Mouse (Mus musculus) midbrain, embryonic 10.5 days (tissue): ENCODE measurements around the gene Ltbp3. TPM values are rescaled to one million over a fixed set of nuclear protein-coding genes. Genes with fewer than 3 reads are reported as not detected.

ENCODE experiments used
- DNase-seq: peaks from one replicate; pipeline ENCODE4 v3.0.0-alpha.2; 2017; ENCODE audit warnings: low spot score
- H3K27ac ChIP-seq: fragments of 300-500 bp; sonication (generic); replicated peaks from 2 replicates; pipeline ENCODE4 v1.5.1; 2016; ENCODE audit warnings: mild to moderate bottlenecking
- H3K27me3 ChIP-seq: fragments of 300-500 bp; sonication (generic); 2 replicates; pipeline ENCODE4 v1.6.1; 2016; ENCODE audit warnings: low read depth, mild to moderate bottlenecking; ENCODE audit not compliant: poor library complexity, severe bottlenecking
- H3K36me3 ChIP-seq: fragments of 300-500 bp; sonication (generic); 2 replicates; pipeline ENCODE4 v1.6.1; 2016; ENCODE audit warnings: mild to moderate bottlenecking, moderate library complexity
- H3K4me1 ChIP-seq: fragments of 300-500 bp; sonication (generic); 2 replicates; pipeline ENCODE4 v1.6.1; 2016
- H3K4me3 ChIP-seq: fragments of 300-500 bp; sonication (generic); 2 replicates; pipeline ENCODE4 v1.5.1; 2016; ENCODE audit warnings: mild to moderate bottlenecking, moderate library complexity
- H3K9me3 ChIP-seq: fragments of 300-500 bp; sonication (generic); replicated peaks from 2 replicates; pipeline ENCODE4 v1.6.1; 2016; ENCODE audit warnings: mild to moderate bottlenecking
- WGBS: fragments of 180-500 bp; shearing (Covaris S2); methylation state at CpG from one replicate; pipeline ENCODE4 v1.1.7; 2016; 5-methylcytosine and 5-hydroxymethylcytosine counted together
- polyA plus RNA-seq: library from polyadenylated mRNA; unstranded; fragments of >200 nt; fragmentation: Nextera tagmentation; extraction: Ambion mirVana; gene quantifications from 2 replicates; pipeline ENCODE4 v1.2.1, GENCODE M21; 2016

The Ltbp3 gene
- polyA plus RNA-seq, 1 experiment from 2014 or later: 2.9 TPM

DNA sequence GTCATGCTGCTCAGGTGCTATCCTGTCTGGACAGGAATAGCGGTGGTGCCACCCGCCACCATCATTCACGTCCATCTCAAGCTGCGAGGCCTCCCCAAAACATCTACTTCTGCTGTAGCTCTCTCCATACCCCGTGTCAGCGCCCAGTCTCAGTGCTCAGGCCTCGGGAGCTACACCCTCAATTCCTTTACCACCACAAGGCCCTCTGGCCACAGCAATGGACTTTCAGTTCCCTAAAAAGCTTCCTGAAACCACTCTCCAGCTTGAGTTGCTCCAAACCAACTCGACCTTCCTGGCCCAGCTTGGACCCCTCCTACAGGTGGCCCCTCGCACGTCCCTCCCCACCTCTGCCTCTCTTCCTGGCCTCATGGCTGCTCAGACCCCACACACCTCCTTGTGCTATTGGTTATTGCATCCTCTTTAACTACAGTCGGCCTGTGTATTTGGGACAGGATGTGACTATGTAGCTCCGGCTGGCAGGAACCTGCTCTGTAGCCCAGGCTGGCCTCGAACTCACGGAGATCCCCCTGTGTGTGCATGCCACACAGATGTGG is 28.7 kb upstream of the Ltbp3 start:
- no peak for DNase-seq
- peaks cover 13% of the 10 kb centered on the region for H3K27me3 ChIP-seq
- peaks cover 83% of the 10 kb centered on the region for H3K36me3 ChIP-seq
- no peaks in the 10 kb centered on the region for H3K9me3 ChIP-seq
- WGBS: 92% methylated on average over 14 of the region's 14 CpGs
- peaks cover 30% of the 10 kb centered on the region for H3K4me1 ChIP-seq
- H3K27ac ChIP-seq: no peak overlapping the region
- no peak overlapping the region for H3K4me3 ChIP-seq

DNA sequence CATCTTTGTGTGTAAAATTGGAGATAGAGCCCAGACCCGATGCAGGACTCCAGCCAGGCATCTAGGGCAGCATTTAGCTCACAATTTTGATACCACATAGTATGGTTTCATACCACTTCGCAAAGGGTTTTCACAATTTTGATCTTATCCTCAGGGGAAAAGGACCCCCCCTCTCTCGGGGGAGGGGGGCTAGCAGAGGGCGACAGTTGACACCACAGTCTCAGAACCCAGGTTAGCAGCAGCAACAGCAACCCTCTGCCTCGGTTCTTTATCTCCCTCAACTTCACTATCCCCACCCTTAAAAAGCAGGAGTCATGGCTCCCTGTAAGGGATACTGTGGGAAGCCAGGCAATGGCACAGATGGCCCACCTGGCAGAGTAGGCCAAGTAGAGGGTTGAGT is 27.4 kb upstream of the Ltbp3 start:
- H3K27ac ChIP-seq: no peak overlapping the region
- peaks cover 23% of the 10 kb centered on the region for H3K27me3 ChIP-seq
- no peak overlapping the region for H3K4me3 ChIP-seq
- no peaks in the 10 kb centered on the region for H3K9me3 ChIP-seq
- peaks cover 37% of the 10 kb centered on the region for H3K4me1 ChIP-seq
- H3K36me3 ChIP-seq: peaks cover 84% of the 10 kb centered on the region
- no peak for DNase-seq
- WGBS: 83% methylated on average over 5 of the region's 5 CpGs

DNA sequence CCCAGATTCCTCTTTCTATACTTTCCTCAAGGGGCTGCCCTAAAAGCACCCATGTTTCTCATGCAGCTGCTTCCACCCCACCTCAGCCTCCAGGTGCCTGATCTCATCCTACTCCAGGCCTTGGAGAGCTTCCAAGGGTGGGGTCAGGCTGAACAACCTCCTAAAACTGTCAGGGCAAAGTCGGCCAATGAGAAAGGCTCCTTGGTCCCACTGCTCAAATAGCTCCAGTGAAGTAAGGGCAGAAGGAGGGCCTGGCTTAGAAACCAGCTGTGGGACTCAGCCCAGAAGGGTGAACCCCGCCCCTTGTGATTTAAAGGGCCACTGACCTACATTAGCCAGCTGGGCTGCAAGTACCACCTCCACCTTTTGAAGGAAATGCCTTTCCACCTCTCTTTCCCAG is 27.0 kb upstream of the Ltbp3 start:
- H3K27me3 ChIP-seq: peaks cover 23% of the 10 kb centered on the region
- peaks cover 37% of the 10 kb centered on the region for H3K4me1 ChIP-seq
- peaks cover 84% of the 10 kb centered on the region for H3K36me3 ChIP-seq
- DNase-seq: no peak
- no peak overlapping the region; the same call in 1 of the 2 replicates for H3K4me3 ChIP-seq
- H3K9me3 ChIP-seq: no peaks in the 10 kb centered on the region
- no peak overlapping the region; the same call in 1 of the 2 replicates for H3K27ac ChIP-seq
- 25% methylated on average over 2 of the region's 2 CpGs for WGBS

DNA sequence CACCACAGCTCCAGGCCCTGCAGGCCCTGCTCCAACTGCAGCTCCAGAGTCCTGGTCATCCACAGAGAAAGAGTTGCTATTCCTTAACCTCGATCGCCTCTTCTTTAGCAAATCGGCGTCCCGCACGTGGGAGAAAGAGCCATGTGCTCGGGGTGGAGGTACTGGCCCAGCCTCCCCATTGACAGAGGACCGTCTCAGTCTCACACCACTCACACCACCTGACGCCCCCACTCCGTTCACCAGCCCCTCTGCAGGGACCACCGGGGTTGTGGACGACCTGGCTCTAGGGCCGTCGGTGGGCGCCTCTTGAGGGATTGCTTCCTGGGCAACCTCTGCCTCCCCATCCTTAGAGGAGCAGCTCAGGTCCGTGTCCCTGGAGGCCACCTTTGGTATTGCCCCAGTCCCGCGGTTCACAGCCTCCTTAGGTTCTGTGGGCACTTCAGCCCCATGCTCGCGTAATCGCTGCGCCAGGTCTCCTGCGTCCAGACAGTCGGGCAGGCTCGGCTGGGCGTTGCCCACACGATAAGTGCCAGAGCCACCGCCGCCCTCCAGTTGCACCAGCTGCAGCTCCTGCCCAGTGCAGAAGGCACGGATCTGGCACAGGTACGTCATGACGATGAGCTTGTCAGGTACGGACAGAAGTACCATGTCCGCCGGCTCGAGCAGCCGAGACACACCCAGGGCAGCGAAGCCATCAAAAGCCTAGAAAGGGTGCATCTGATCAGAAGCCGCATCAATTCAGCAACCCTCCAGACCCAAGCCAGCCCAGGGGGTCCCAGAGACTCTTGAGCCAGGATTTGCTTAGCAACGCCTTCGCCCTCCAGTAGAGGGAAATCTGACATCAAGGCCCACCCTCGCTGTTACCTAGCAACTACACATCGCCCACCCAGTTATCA is 24.7 kb upstream of the Ltbp3 start:
- Histone ChIP-seq H3K4me3 (peak overlapping the region; percentile 45), H3K36me3 (peaks cover 84% of the 10 kb centered on the region), H3K27me3 (peaks cover 23% of the 10 kb centered on the region), H3K9me3 (no peaks in the 10 kb centered on the region), H3K4me1 (peaks cover 37% of the 10 kb centered on the region), H3K27ac (peak overlapping the region; percentile 58)
- peak; percentile 60 for DNase-seq
- WGBS: 14% methylated on average over 43 of the region's 43 CpGs

DNA sequence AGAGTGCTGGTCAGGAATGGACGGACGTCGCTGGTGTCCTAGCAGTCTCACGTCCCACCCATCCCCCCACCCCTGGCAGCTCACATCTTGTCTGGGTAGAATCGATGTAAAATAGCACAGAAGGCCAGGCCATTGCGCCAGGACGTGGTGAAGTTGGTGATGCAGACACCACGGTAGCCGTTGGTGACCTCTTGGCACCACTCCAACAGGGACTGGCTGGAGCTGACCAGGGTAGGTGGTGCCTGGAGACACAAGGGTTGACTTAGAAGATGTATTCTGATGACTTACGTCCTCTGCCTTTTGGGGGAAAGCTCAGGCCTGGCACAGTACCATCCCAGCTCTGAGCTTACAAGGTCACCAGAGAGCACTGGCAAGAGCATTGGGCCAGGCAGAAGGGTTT is 23.7 kb upstream of the Ltbp3 start:
- peak overlapping the region; percentile 4; the same call in 1 of the 2 replicates for H3K4me3 ChIP-seq
- H3K36me3 ChIP-seq: peaks cover 87% of the 10 kb centered on the region
- no peaks in the 10 kb centered on the region for H3K9me3 ChIP-seq
- 60% methylated on average over 10 of the region's 10 CpGs for WGBS
- peaks cover 23% of the 10 kb centered on the region for H3K27me3 ChIP-seq
- no peak for DNase-seq
- peaks cover 37% of the 10 kb centered on the region for H3K4me1 ChIP-seq
- no peak overlapping the region for H3K27ac ChIP-seq

DNA sequence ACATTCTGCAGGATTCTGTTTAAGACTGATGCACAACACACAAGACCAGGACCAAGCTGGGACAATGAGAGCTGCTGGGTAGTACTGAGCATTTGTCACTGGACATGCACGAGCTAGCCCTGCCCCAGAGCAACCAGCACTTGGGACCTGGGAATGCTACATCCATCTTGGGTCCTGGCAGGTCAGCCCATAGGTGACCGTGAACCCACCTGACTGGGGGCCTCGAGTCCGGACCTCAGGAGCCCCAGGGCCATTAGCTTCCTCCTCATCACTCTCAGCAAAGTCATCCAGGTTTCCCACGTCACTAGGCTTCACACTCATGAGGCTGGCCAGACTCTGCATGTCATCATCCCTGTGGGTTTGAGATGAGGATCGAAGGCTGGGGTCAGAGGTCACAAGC is 19.5 kb upstream of the Ltbp3 start:
- Histone ChIP-seq H3K36me3 (peaks cover 92% of the 10 kb centered on the region), H3K27ac (no peak overlapping the region), H3K27me3 (peaks cover 19% of the 10 kb centered on the region), H3K4me1 (peaks cover 32% of the 10 kb centered on the region), H3K9me3 (no peaks in the 10 kb centered on the region), H3K4me3 (no peak overlapping the region)
- WGBS: 89% methylated on average over 6 of the region's 6 CpGs
- DNase-seq: no peak

DNA sequence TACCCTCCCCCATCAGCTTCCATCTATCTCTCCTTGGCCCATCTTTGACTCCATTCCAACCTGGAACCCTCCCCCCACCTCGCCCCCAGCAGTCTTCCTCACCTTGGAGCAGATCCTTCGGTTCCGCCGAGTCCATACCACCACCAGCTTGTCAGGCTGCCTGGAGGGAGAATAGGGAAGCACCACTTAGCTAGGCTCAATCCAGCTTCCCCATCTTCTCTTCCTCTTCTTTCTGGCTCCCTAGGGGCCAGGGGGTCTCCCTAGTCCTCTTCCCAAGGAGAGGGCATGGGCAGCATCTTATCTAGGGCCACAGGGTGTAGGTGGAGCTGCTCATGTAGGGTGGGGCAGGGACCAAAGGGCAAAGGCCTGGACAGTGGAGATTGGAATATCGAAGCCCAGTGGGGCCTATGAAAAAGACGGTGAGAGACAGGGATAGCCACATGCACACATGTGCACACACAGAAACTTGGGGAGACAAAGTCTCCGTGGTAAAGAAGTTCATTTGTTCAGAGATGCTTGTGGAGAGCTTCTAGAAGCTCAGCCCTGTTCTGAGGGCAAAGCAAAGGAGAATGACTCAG is 17.8 kb upstream of the Ltbp3 start:
- Histone ChIP-seq H3K36me3 (peaks cover 88% of the 10 kb centered on the region), H3K27ac (no peak overlapping the region), H3K4me3 (0 out of 2 replicates have a peak overlapping the region, but pooled peaks have one; percentile 14), H3K27me3 (peaks cover 21% of the 10 kb centered on the region), H3K4me1 (peaks cover 35% of the 10 kb centered on the region), H3K9me3 (no peaks in the 10 kb centered on the region)
- no peak for DNase-seq
- WGBS: 90% methylated on average over 7 of the region's 7 CpGs

DNA sequence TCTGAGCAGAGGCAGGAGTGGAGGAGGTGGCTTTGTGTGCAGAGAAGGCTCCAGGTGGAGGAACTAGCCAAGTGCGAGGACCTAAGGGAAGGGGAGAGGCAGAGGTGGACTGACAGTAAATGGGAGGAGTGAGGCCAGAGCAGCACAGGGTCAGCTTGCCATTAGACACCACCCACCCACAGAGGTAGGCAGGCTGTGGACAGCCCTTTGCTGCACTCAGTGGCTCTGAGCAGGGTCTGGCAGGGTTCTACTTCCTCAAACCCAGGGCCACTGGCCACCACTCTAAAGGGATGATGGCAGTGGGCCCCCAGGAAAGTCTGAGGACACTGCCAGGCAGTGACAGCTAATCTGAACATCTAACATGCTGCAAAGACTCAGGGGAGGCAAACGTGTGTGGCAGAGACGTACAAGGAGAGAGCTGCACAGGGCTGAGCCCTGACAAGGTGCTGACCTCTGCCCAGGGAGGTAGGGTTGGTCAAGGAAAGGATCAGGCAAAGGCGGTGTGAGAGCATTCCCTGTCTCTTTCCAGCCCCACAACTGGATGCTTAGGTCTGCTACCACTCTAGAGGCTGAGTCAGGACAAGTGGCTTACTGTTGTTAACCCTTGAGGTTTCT is 16.7 kb upstream of the Ltbp3 start:
- H3K36me3 ChIP-seq: peaks cover 77% of the 10 kb centered on the region
- peaks cover 18% of the 10 kb centered on the region for H3K27me3 ChIP-seq
- DNase-seq: no peak
- H3K4me1 ChIP-seq: peaks cover 44% of the 10 kb centered on the region
- H3K9me3 ChIP-seq: no peaks in the 10 kb centered on the region
- WGBS: 74% methylated on average over 4 of the region's 4 CpGs
- H3K4me3 ChIP-seq: no peak overlapping the region
- H3K27ac ChIP-seq: no peak overlapping the region

DNA sequence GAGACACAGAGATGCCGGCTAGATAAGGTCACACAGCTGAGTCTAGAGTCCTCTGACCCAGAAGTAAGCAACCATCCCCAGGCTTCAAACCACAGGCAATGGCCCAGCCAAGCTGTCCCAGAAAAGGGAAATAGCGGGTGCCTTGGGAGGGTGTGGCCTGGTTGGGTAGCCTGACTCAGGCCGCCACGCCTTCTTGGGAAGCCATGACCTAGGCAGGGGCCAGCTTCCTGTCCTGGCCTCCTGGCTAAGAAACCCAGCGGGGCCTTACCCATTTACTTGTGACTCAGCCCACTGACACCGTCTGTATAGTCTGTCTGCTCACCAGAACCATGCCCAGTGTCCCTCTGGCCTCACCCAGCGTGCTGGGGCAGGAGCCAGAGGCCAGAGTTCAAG is 16.2 kb upstream of the Ltbp3 start:
- Histone ChIP-seq H3K27ac (peak overlapping the region; percentile 52; the same call in 1 of the 2 replicates), H3K27me3 (peaks cover 18% of the 10 kb centered on the region), H3K9me3 (no peaks in the 10 kb centered on the region), H3K4me1 (peaks cover 48% of the 10 kb centered on the region), H3K4me3 (peak overlapping the region; percentile 95), H3K36me3 (peaks cover 72% of the 10 kb centered on the region)
- no peak for DNase-seq
- WGBS: 76% methylated on average over 7 of the region's 7 CpGs

DNA sequence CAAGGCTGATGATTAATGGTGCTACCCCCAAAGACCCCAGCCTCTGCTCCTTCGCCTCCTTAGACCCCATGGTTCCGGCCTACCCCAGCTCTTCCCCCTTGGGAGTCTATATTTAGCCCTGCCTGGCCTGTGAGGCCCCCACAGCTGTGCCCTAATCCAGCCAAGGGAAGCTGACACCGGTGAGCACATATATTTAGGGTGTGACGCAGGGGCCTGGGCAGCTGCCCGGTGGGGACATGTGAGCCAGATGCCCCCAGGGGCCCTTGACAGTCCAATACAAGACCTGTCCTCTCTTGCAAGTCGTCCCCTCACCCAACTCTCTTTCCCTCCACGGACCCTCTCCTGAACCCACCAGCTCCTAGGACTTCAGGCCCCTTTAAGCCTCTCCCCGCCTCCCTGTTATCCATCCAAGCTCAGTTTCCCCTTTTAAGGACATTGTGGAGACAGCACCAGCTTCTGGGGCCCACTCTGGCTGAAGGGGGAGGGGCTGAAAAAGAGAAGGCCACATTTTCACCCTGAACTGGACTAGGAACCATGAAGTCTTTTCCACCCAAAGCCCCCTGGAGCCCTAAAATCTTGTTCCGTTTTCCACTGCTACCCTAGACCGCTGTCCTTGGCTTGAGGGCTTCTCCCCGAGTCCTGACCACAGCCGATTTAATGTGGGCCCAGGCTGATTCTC is 15.5 kb upstream of the Ltbp3 start:
- Histone ChIP-seq H3K27me3 (peaks cover 18% of the 10 kb centered on the region), H3K27ac (peak overlapping the region; percentile 52; the same call in 1 of the 2 replicates), H3K9me3 (no peaks in the 10 kb centered on the region), H3K4me3 (peak overlapping the region; percentile 95), H3K4me1 (peaks cover 54% of the 10 kb centered on the region), H3K36me3 (peaks cover 68% of the 10 kb centered on the region)
- DNase-seq: no peak
- WGBS: 84% methylated on average over 12 of the region's 12 CpGs

DNA sequence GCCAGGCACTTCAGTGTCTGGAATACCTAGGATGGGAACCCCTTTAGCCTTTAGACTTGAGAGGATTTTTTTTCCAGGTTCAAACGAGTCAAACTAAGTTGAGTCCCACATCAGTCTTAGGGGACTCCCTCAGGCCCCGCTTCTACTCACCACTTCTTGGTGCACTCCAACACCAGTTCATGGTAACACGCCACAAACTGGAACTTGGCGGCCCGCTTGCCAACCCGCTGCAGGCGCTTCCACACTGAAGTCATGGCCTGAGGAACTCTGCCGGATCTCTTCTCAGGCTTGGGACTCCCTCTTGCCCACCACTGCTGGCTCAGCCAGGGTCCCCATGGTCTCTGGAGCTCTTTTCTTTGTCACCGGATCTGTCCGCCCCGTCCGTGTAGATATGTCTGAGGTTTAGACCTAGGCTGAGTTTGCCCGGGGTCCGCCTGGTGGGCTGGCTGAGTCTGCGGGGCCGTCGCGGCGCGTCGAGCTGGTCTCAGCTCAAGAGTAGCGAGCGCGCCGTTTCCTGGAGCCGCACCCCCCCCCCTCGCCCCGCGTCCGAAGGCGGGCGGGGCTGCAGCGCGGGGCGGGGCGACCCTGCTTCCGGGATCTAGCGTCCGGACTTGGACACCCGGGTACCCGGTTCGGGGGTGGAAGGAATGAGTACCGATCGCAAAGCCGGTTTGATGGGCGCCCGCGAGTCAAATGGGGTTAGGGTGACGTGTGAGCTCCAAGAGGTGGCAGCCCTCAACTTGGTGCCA is 14.8 kb upstream of the Ltbp3 start, which contains the start of gene Ehbp1l1:
Gene Ehbp1l1, minus strand, starts transcription at position 551 of the 749 bp plus-strand sequence.
- 12% methylated on average over 49 of the region's 49 CpGs for WGBS
- Histone ChIP-seq H3K4me3 (peak within 1 kb of the TSS; percentile 95), H3K4me1 (peaks cover 62% of the 10 kb centered on the region), H3K27ac (peak within 1 kb of the TSS; percentile 64), H3K9me3 (no peaks in the 10 kb centered on the region), H3K36me3 (peaks cover 64% of the 10 kb centered on the region), H3K27me3 (peaks cover 18% of the 10 kb centered on the region)
- DNase-seq: no peak
